Mouse (Mus musculus) embryonic facial prominence, embryonic 14.5 days (tissue): ENCODE results near the gene Sox5. TPM values are rescaled to one million over a fixed set of nuclear protein-coding genes. Genes with fewer than 3 reads are reported as not detected.

Experiments
- ATAC-seq: fragments of 200-750 bp; cut with Nextera tagmentation; 2 replicates; pipeline ENCODE4 v1.8.0; 2017; ENCODE audit warnings: low read depth, moderate number of reproducible peaks, moderate TSS enrichment
- DNase-seq: peaks from one replicate; pipeline ENCODE4 v3.0.0-alpha.2; 2015; ENCODE audit warnings: low spot score
- H3K27ac ChIP-seq: fragments of 300-500 bp; sonication (generic); replicated peaks from 2 replicates; pipeline ENCODE4 v1.5.1; 2014; ENCODE audit warnings: low read depth, mild to moderate bottlenecking, low read length, moderate library complexity
- H3K27me3 ChIP-seq: fragments of 300-500 bp; sonication (generic); replicated peaks from 2 replicates; pipeline ENCODE4 v1.6.1; 2014; ENCODE audit warnings: low read length; ENCODE audit not compliant: control insufficient read depth, insufficient read depth
- H3K36me3 ChIP-seq: fragments of 300-500 bp; sonication (generic); 2 replicates; pipeline ENCODE4 v1.6.1; 2014; ENCODE audit warnings: low read length, mixed read lengths; ENCODE audit not compliant: control insufficient read depth, insufficient read depth
- H3K4me1 ChIP-seq: fragments of 300-500 bp; sonication (generic); 2 replicates; pipeline ENCODE4 v1.6.1; 2014; ENCODE audit warnings: antibody characterized with exemption, low read length; ENCODE audit not compliant: control insufficient read depth, insufficient read depth
- H3K4me2 ChIP-seq: fragments of 300-500 bp; sonication (generic); 2 replicates; pipeline ENCODE4 v1.6.1; 2014; ENCODE audit warnings: low read depth, mild to moderate bottlenecking, low read length, moderate library complexity, mixed read lengths
- H3K4me3 ChIP-seq: fragments of 300-500 bp; sonication (generic); 2 replicates; pipeline ENCODE4 v1.5.1; 2014; ENCODE audit warnings: low read depth, mild to moderate bottlenecking, low read length
- H3K9ac ChIP-seq: fragments of 300-500 bp; sonication (generic); 2 replicates; pipeline ENCODE4 v1.6.1; 2014; ENCODE audit warnings: low read depth, mild to moderate bottlenecking, low read length, moderate library complexity, mixed read lengths
- H3K9me3 ChIP-seq: fragments of 300-500 bp; sonication (generic); 2 replicates; pipeline ENCODE4 v1.6.1; 2016; ENCODE audit warnings: low read length; ENCODE audit not compliant: control insufficient read depth
- WGBS: fragments of 180-500 bp; shearing (Covaris S2); extraction: QIAGEN DNeasy Blood & Tissue Kit; methylation state at CpG from one replicate; pipeline ENCODE4 v1.1.7; 2014; 5-methylcytosine and 5-hydroxymethylcytosine counted together
- polyA plus RNA-seq: library from polyadenylated mRNA; unstranded; fragments of >200 nt; fragmentation: Nextera tagmentation; extraction: Ambion mirVana; gene quantifications from 2 replicates; pipeline ENCODE4 v1.2.1, GENCODE M21; 2014

Sox5 gene
- polyA plus RNA-seq: 10.8 and 22.4 TPM in 2 replicates

- peak; percentile 67 for ATAC-seq
- H3K27ac ChIP-seq: no peak within 1 kb of the TSS
Measured at GRCm38 (mm10) chr6:144781431-144782030, at the start of gene Sox5. Gene Sox5, minus strand, starts transcription at chr6:144781977.

DNA sequence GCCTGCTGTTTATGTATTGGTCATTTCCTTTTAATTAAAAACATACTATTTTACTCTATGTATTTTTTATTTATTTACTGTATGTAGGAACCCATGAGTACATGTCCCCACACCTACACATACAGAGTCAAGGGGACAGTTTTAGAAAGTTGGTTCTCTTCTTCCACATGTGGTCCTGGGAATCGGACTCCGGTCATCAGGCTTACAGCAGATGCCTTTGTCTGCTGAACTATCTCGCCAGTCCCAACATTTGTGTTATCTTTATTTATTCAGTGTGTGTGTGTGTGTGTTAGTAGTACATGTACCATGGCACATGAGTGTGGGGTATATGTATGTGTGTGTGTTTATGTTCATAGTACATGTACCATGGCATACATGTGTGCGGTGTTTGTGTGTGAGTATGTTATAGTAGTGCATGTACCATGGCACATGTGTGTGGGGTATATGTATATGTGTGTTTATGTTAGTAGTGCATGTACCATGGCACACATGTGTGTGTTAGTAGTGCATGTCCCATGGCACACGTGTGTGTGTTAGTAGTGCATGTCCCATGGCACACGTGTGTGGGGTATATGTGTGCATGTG is 43.3 kb upstream of the Sox5 start:
- Histone ChIP-seq H3K9ac (no peak overlapping the region), H3K4me3 (no peak overlapping the region), H3K27ac (no peak overlapping the region), H3K27me3 (no peaks in the 10 kb centered on the region; the same call in 1 of the 2 replicates), H3K9me3 (no peaks in the 10 kb centered on the region), H3K4me1 (no peaks in the 10 kb centered on the region), H3K36me3 (no peaks in the 10 kb centered on the region), H3K4me2 (no peak overlapping the region)
- no peak for DNase-seq
- ATAC-seq: no peak
- WGBS: 93% methylated on average over 6 of the region's 6 CpGs

More at GRCm38 (mm10) chr6:144781431-144782030, at the start of gene Sox5:
- H3K4me1 ChIP-seq: no peaks in the 10 kb centered on the region
- peaks cover 29% of the 10 kb centered on the region for H3K27me3 ChIP-seq
- H3K9me3 ChIP-seq: no peaks in the 10 kb centered on the region
- peak; percentile 46 for DNase-seq
- H3K4me2 ChIP-seq: peak within 1 kb of the TSS; percentile 99
- H3K9ac ChIP-seq: peak within 1 kb of the TSS; percentile 61
- no peaks in the 10 kb centered on the region for H3K36me3 ChIP-seq
- 1% methylated on average over 8 of the region's 47 CpGs for WGBS
- H3K4me3 ChIP-seq: peak within 1 kb of the TSS; percentile 71

- 63% methylated on average over 12 of the region's 12 CpGs for WGBS
- Histone ChIP-seq H3K4me2 (no peak overlapping the region), H3K9ac (no peak overlapping the region), H3K4me1 (no peaks in the 10 kb centered on the region), H3K36me3 (no peaks in the 10 kb centered on the region), H3K4me3 (no peak overlapping the region), H3K27me3 (no peaks in the 10 kb centered on the region; the same call in 1 of the 2 replicates), H3K9me3 (no peaks in the 10 kb centered on the region), H3K27ac (no peak overlapping the region)
- DNase-seq: no peak
- ATAC-seq: no peak
Measured at GRCm38 (mm10) chr6:144824153-144824552, 42.4 kb upstream of the Sox5 start.

- Histone ChIP-seq H3K27ac (no peak overlapping the region), H3K36me3 (no peaks in the 10 kb centered on the region), H3K4me1 (no peaks in the 10 kb centered on the region), H3K9ac (no peak overlapping the region), H3K27me3 (no peaks in the 10 kb centered on the region; the same call in 1 of the 2 replicates), H3K4me3 (no peak overlapping the region), H3K4me2 (no peak overlapping the region), H3K9me3 (no peaks in the 10 kb centered on the region)
- DNase-seq: peak; percentile 36
- 51% methylated on average over 14 of the region's 14 CpGs for WGBS
- ATAC-seq: no peak
Measured at GRCm38 (mm10) chr6:144822594-144822993, 40.8 kb upstream of the Sox5 start.

DNA sequence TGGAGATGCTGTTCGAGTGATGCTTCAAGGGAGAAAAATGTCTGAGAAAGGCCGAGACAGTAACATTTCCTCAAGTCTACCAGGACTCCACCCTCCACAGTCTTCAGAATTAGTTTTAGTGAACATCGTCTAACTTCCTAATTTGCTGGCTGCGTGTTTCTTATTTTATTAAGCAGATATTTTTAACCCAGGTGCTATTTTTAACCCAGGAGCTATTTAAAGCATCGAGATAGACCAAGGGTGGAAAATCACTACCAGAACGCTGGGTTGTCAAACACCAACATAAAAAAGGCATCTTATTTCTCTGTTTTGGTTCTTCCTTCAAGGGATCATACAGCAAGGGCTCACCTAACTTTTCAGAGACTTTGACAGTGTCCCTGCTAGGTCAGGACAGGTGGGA is 39.2 kb upstream of the Sox5 start:
- 78% methylated on average over 6 of the region's 6 CpGs for WGBS
- Histone ChIP-seq H3K4me2 (no peak overlapping the region), H3K9ac (no peak overlapping the region), H3K4me1 (no peaks in the 10 kb centered on the region), H3K27me3 (no peaks in the 10 kb centered on the region; the same call in 1 of the 2 replicates), H3K9me3 (no peaks in the 10 kb centered on the region), H3K4me3 (no peak overlapping the region), H3K27ac (no peak overlapping the region), H3K36me3 (no peaks in the 10 kb centered on the region)
- no peak for ATAC-seq
- DNase-seq: no peak

GRCm38 (mm10) chr6:144818016-144818415 is 36.2 kb upstream of the Sox5 start:
- Histone ChIP-seq H3K4me1 (peaks cover 3% of the 10 kb centered on the region; the same call in 1 of the 2 replicates), H3K36me3 (no peaks in the 10 kb centered on the region), H3K9me3 (no peaks in the 10 kb centered on the region), H3K9ac (no peak overlapping the region), H3K27ac (no peak overlapping the region), H3K4me2 (no peak overlapping the region), H3K27me3 (peaks cover 4% of the 10 kb centered on the region; the same call in 1 of the 2 replicates), H3K4me3 (no peak overlapping the region)
- 87% methylated on average over 4 of the region's 4 CpGs for WGBS
- no peak for ATAC-seq
- no peak for DNase-seq

GRCm38 (mm10) chr6:144817329-144817932 is 35.7 kb upstream of the Sox5 start:
- no peak overlapping the region for H3K9ac ChIP-seq
- DNase-seq (no peak), ATAC-seq (no peak)
- peaks cover 3% of the 10 kb centered on the region; the same call in 1 of the 2 replicates for H3K4me1 ChIP-seq
- H3K9me3 ChIP-seq: no peaks in the 10 kb centered on the region
- no peak overlapping the region for H3K27ac ChIP-seq
- peaks cover 4% of the 10 kb centered on the region; the same call in 1 of the 2 replicates for H3K27me3 ChIP-seq
- no peak overlapping the region for H3K4me3 ChIP-seq
- H3K4me2 ChIP-seq: no peak overlapping the region
- WGBS: 81% methylated on average over 5 of the region's 5 CpGs
- no peaks in the 10 kb centered on the region for H3K36me3 ChIP-seq

DNA sequence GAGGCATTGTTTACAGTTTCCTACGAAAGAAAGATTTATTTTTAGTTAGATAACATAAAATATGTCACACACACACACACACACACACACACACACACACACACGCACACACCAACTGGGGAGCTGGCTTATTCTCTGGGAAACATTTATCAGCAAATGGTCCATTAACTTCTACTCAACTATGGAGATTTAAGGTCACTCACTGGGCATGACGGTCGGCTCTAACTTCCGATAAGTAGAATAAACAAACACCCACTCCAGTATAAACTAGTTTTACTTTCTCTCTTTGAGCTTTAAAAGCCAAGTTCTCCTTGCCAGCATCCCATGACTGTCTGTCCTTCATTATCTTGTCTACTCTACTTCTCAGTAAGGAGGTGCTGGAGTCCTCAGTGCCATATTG is 33.8 kb upstream of the Sox5 start:
- peaks cover 4% of the 10 kb centered on the region; the same call in 1 of the 2 replicates for H3K27me3 ChIP-seq
- H3K9me3 ChIP-seq: peaks cover 4% of the 10 kb centered on the region; the same call in 1 of the 2 replicates
- no peak overlapping the region for H3K27ac ChIP-seq
- H3K4me3 ChIP-seq: no peak overlapping the region
- WGBS: 73% methylated on average over 5 of the region's 5 CpGs
- H3K4me1 ChIP-seq: peaks cover 3% of the 10 kb centered on the region; the same call in 1 of the 2 replicates
- H3K4me2 ChIP-seq: no peak overlapping the region
- H3K9ac ChIP-seq: no peak overlapping the region
- DNase-seq: no peak
- ATAC-seq: no peak
- no peaks in the 10 kb centered on the region for H3K36me3 ChIP-seq
